Mouse (Mus musculus) liver, embryonic 13.5 days (tissue): ENCODE measurements around the gene Eef1akmt1. TPM values are rescaled to one million over a fixed set of nuclear protein-coding genes. Genes with fewer than 3 reads are reported as not detected.

ENCODE experiments used
- ATAC-seq: fragments of 200-750 bp; cut with Nextera tagmentation; 2 replicates; pipeline ENCODE4 v1.8.0; 2017; ENCODE audit warnings: low read depth, mild to moderate bottlenecking, moderate number of reproducible peaks, moderate library complexity
- DNase-seq: peaks from one replicate; pipeline ENCODE4 v3.0.0; 2022
- H3K27ac ChIP-seq: fragments of 300-500 bp; sonication (generic); 2 replicates; pipeline ENCODE4 v1.5.1; 2015; ENCODE audit warnings: moderate library complexity, mild to moderate bottlenecking, inconsistent platforms
- H3K27me3 ChIP-seq: fragments of 300-500 bp; sonication (generic); 2 replicates; pipeline ENCODE4 v1.6.1; 2015; ENCODE audit warnings: mild to moderate bottlenecking, inconsistent platforms
- H3K36me3 ChIP-seq: fragments of 300-500 bp; sonication (generic); 2 replicates; pipeline ENCODE4 v1.6.1; 2015; ENCODE audit warnings: mild to moderate bottlenecking, inconsistent platforms
- H3K4me1 ChIP-seq: fragments of 300-500 bp; sonication (generic); replicated peaks from 2 replicates; pipeline ENCODE4 v1.6.1; 2015; ENCODE audit warnings: inconsistent platforms
- H3K4me2 ChIP-seq: fragments of 300-500 bp; sonication (generic); 2 replicates; pipeline ENCODE4 v1.6.1; 2015; ENCODE audit warnings: inconsistent platforms, mild to moderate bottlenecking, moderate library complexity
- H3K4me3 ChIP-seq: fragments of 300-500 bp; sonication (generic); replicated peaks from 2 replicates; pipeline ENCODE4 v1.5.1; 2015; ENCODE audit warnings: mild to moderate bottlenecking, inconsistent platforms
- H3K9ac ChIP-seq: fragments of 300-500 bp; sonication (generic); 2 replicates; pipeline ENCODE4 v1.6.1; 2015; ENCODE audit warnings: mild to moderate bottlenecking, inconsistent platforms
- H3K9me3 ChIP-seq: fragments of 300-500 bp; sonication (generic); replicated peaks from 2 replicates; pipeline ENCODE4 v1.6.1; 2016; ENCODE audit warnings: inconsistent platforms
- WGBS: fragments of 180-500 bp; shearing (Covaris S2); methylation state at CpG from one replicate; pipeline ENCODE4 v1.1.7; 2015; ENCODE audit not compliant: insufficient replicate concordance; 5-methylcytosine and 5-hydroxymethylcytosine counted together
- polyA plus RNA-seq: library from polyadenylated mRNA; unstranded; fragments of >200 nt; fragmentation: Nextera tagmentation; extraction: Ambion mirVana; gene quantifications from 2 replicates; pipeline ENCODE4 v1.2.1, GENCODE M21; 2015

The Eef1akmt1 gene
- polyA plus RNA-seq, 1 experiment from 2014 or later: 52.6 TPM

DNA sequence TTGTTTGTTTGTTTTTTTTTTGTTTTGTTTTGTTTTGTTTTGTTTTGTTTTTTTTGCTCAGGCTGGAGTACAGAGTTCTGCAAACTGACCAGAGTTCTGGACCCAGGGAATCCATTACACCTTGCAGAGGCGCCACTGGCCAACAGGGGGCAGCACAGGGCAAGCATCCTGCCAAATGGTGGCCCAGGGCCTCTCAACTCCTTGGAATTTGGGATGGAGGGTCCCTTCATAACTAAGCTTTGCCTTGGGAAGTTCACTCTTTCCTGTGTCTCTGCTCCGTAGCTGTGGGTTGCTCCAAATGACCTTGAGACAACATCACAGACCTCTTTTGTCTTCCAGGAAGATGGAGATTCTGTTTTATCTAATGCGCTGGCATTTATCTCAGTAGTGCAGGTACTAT lies 38.2 kb downstream of the Eef1akmt1 start:
- peaks cover 25% of the 10 kb centered on the region; the same call in 1 of the 2 replicates for H3K27me3 ChIP-seq
- H3K27ac ChIP-seq: no peak overlapping the region
- no peak overlapping the region for H3K4me2 ChIP-seq
- no peaks in the 10 kb centered on the region for H3K9me3 ChIP-seq
- H3K4me1 ChIP-seq: peaks cover 18% of the 10 kb centered on the region
- ATAC-seq (no peak), DNase-seq (no peak)
- no peaks in the 10 kb centered on the region for H3K36me3 ChIP-seq
- H3K4me3 ChIP-seq: no peak overlapping the region
- H3K9ac ChIP-seq: no peak overlapping the region
- 36% methylated on average over 3 of the region's 3 CpGs for WGBS

DNA sequence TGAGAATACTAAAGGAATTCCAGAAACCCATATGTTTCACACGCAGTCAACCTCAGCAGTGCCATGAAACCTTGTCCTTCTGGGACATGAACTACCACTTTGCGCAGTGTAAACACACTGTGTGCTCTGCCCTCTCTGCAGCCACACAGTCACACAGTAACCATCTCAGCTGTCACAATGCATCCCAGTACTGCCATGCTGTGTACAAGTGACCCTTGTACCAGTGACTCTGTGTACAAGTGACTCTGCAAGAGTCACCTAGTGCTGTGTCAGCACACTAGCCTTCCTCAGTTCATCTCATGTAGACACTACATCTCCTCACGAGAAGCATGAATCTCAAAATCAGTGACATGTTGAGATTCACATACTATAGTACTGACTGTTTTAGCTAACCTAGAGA lies 38.8 kb downstream of the Eef1akmt1 start:
- whole genome bisulfite sequencing: 68% methylated on average over 3 of the region's 3 CpGs
- peaks cover 16% of the 10 kb centered on the region for H3K4me1 ChIP-seq
- H3K9me3 ChIP-seq: no peaks in the 10 kb centered on the region
- no peak overlapping the region for H3K9ac ChIP-seq
- no peaks in the 10 kb centered on the region for H3K36me3 ChIP-seq
- ATAC-seq (no peak), DNase-seq (no peak)
- no peak overlapping the region for H3K4me3 ChIP-seq
- H3K27me3 ChIP-seq: peaks cover 28% of the 10 kb centered on the region
- no peak overlapping the region for H3K27ac ChIP-seq
- H3K4me2 ChIP-seq: no peak overlapping the region

DNA sequence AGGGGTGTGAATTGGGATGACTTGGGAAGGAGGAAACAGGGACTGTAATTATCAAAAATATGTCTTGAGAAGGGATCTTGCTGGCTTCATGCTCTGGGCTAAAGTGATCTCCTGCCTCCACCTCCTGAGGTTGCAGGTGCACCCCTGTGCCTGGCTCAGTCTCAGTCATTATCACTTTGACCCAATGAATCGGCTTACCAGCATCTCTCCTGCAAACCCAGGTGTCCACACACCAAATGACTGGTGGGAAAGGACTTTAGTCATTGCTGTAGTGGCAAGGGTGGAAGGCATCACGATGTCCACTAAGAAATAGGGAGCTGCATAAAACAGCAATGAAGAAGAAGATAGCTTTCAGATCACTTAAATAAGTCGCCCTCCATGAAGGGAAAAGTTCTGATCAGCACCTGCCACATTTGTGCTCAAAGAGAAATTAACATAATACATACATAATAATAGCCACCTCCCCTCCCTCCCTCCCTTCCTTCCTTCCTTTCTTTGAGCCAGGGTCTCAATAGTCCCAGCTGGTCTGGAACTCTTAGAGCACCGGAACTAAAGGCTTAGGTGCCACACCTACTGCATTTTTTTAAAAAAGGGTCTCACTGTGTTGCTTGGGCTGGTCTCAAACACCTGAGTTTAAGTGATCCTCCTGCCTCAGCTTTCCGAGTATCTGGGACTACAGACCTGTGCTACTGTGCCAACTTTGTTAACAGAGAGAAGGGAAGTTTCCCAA lies 41.5 kb downstream of the Eef1akmt1 start:
- DNase-seq (no peak), ATAC-seq (no peak)
- H3K4me1 ChIP-seq: peaks cover 23% of the 10 kb centered on the region
- H3K27ac ChIP-seq: no peak overlapping the region
- WGBS: 49% methylated on average over 5 of the region's 5 CpGs
- no peak overlapping the region for H3K4me3 ChIP-seq
- no peaks in the 10 kb centered on the region for H3K9me3 ChIP-seq
- peaks cover 38% of the 10 kb centered on the region for H3K27me3 ChIP-seq
- H3K4me2 ChIP-seq: no peak overlapping the region
- no peaks in the 10 kb centered on the region for H3K36me3 ChIP-seq
- H3K9ac ChIP-seq: no peak overlapping the region

DNA sequence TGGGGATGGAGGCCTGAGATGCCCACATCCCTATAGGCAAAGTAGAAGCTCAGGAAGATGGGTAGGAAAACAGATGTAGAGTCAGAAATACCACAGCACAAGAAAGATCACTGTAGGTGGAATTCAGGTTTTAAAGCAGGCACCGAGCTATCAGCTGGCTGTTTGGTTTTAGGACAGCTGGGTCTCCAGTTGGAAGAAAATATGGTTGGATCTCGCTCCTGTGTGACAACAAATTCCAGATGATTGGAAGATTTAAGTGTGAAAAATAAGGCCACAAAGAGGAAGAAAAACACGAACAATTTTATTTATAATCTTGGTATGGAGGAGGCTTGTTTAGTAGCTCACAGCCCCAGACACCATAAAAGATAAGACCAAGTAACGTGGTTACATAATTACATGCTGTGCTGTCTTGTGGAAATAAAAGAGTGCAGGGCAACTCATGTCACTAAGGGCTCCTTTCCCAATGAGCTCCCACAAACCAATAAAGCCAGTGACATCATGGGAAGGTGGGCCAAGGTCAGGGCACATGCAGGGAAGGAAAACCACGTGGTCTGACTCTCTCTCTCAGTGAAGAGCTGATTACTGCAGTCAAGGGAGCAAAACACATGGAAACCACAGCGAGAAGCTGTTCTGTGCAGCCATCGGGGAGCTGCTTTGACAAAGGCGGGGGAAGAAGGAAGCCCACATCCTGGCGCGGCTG lies 42.2 kb downstream of the Eef1akmt1 start:
- ATAC-seq: no peak

DNA sequence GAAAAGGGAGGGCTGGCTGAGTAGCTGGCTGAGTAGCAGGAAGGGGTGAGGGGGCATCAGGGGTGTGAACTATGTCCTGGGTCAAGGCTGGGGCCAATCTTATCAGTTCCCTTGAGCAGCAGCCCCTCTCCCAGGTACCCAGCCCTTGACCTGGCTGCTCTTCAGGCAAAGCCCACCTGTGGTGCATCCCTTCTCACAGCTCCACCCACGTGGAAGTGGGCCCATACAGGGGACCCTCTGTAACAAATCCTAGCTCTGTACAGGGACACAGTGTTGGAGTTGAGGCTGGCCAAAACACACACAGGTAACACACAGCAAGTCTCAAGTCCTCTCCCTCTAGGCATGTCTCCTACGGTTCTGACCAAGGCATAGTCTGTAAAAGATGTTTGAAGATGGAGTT lies 43.8 kb downstream of the Eef1akmt1 start:
- no peak overlapping the region for H3K4me3 ChIP-seq
- H3K4me1 ChIP-seq: peaks cover 27% of the 10 kb centered on the region
- H3K27me3 ChIP-seq: peaks cover 49% of the 10 kb centered on the region
- DNase-seq: no peak
- 31% methylated on average over 2 of the region's 2 CpGs for WGBS
- no peak overlapping the region for H3K9ac ChIP-seq
- ATAC-seq: no peak
- no peak overlapping the region for H3K27ac ChIP-seq
- no peaks in the 10 kb centered on the region for H3K9me3 ChIP-seq
- no peaks in the 10 kb centered on the region for H3K36me3 ChIP-seq
- H3K4me2 ChIP-seq: no peak overlapping the region

More for the DNA sequence above, 42.2 kb downstream of the Eef1akmt1 start:
- Histone ChIP-seq H3K27ac (no peak overlapping the region), H3K36me3 (no peaks in the 10 kb centered on the region), H3K27me3 (peaks cover 38% of the 10 kb centered on the region), H3K9ac (no peak overlapping the region), H3K4me2 (no peak overlapping the region), H3K4me1 (peaks cover 27% of the 10 kb centered on the region), H3K4me3 (no peak overlapping the region), H3K9me3 (no peaks in the 10 kb centered on the region)
- no peak for DNase-seq
- 30% methylated on average over 10 of the region's 10 CpGs for WGBS

DNA sequence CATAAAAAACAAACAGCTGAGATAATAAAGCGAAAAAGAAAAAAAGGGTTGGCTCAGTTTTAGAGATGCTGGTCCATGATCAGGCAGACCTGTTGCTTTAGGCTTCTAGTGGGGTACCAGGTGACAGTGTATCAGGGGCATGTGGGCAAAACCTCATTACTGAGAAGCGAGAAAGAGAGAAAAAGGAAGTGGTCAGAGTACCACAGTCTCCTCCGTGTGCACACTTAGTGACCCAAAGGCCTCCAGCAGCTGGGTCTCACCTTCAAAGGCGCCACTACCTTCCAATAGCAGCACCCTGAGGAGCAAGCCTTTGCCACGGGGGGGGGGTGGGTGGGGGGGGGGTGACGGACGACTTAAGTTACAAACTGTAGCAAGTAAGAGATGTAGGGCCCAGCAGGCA lies 44.3 kb downstream of the Eef1akmt1 start:
- Histone ChIP-seq H3K4me3 (no peak overlapping the region), H3K4me2 (no peak overlapping the region), H3K4me1 (peaks cover 27% of the 10 kb centered on the region), H3K9me3 (no peaks in the 10 kb centered on the region), H3K36me3 (no peaks in the 10 kb centered on the region), H3K27me3 (peaks cover 54% of the 10 kb centered on the region), H3K27ac (no peak overlapping the region), H3K9ac (no peak overlapping the region)
- ATAC-seq (no peak), DNase-seq (no peak)
- 20% methylated on average over 7 of the region's 7 CpGs for WGBS

DNA sequence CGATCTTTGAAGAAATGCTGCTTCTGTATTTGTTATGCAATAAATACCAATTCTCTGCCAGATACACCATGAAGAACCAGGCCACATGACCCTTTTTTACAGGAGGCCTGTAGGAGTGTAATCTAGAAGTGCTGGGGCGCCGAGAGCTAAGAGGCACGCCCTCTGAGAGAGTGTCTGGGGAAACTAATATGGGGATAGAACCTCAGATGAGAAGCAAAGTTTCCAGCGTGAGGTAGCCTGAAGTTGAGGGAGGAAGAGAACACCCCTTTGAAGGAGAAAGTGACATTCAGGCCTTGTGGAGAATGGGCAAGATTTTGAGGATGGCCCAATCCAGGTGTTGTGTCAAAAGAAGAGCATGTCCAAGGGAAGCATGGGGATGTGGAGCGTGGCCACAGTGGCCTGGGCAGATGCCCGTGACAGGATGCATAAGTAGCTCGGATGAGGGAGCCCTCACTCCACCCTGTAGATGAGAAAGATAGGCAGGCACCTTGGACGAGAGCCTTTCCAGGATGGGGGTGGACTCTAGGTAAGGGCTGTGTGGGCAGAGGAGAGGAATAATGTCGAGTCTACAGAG lies 45.3 kb downstream of the Eef1akmt1 start:
- peaks cover 58% of the 10 kb centered on the region for H3K27me3 ChIP-seq
- H3K9ac ChIP-seq: no peak overlapping the region
- H3K36me3 ChIP-seq: no peaks in the 10 kb centered on the region
- H3K4me2 ChIP-seq: peak overlapping the region; percentile 83
- H3K4me3 ChIP-seq: peak overlapping the region; percentile 66; the same call in 1 of the 2 replicates
- H3K4me1 ChIP-seq: peaks cover 27% of the 10 kb centered on the region
- 35% methylated on average over 10 of the region's 10 CpGs for WGBS
- no peak overlapping the region for H3K27ac ChIP-seq
- no peaks in the 10 kb centered on the region for H3K9me3 ChIP-seq
- DNase-seq (no peak), ATAC-seq (peak; percentile 28; the same call in 1 of the 2 replicates)

DNA sequence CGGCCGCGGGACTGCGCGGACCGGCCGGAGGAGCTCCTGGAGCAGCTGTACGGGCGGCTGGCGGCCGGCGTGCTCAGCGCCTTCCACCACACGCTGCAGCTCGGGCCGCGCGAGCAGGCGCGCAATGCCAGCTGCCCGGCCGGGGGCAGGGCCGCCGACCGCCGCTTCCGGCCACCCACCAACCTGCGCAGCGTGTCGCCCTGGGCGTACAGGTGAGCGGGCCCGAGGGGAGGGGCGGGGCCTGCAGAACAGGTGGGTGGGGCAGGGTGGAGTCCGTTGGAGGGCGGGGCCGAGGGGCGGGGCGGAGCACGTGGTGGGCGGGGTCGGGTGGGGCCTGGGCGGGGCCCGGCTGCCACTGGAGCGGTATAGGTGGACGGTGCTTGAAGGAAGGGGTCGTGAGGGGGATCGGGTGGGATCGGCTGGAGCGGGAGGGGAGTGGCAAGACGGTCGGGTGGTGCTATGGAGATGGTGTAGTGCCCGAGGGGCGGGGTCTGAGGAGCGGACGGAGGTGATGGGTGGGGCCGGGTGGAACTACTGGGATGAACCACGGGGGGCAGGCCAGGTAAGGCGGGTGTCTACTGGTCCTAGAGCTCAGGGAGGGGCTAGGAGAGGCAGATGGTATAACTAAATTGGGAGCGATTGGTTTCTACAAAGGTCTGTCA lies 45.9 kb downstream of the Eef1akmt1 start:
- peak overlapping the region; percentile 49; the same call in 1 of the 2 replicates for H3K9ac ChIP-seq
- DNase-seq: peak; percentile 33
- no peak overlapping the region for H3K27ac ChIP-seq
- peaks cover 27% of the 10 kb centered on the region for H3K4me1 ChIP-seq
- no peaks in the 10 kb centered on the region for H3K36me3 ChIP-seq
- H3K27me3 ChIP-seq: peaks cover 58% of the 10 kb centered on the region
- peak overlapping the region; percentile 83 for H3K4me2 ChIP-seq
- no peaks in the 10 kb centered on the region for H3K9me3 ChIP-seq
- H3K4me3 ChIP-seq: peak overlapping the region; percentile 66
- under 1% methylated on average over 54 of the region's 60 CpGs for WGBS
- ATAC-seq: peak; percentile 58

DNA sequence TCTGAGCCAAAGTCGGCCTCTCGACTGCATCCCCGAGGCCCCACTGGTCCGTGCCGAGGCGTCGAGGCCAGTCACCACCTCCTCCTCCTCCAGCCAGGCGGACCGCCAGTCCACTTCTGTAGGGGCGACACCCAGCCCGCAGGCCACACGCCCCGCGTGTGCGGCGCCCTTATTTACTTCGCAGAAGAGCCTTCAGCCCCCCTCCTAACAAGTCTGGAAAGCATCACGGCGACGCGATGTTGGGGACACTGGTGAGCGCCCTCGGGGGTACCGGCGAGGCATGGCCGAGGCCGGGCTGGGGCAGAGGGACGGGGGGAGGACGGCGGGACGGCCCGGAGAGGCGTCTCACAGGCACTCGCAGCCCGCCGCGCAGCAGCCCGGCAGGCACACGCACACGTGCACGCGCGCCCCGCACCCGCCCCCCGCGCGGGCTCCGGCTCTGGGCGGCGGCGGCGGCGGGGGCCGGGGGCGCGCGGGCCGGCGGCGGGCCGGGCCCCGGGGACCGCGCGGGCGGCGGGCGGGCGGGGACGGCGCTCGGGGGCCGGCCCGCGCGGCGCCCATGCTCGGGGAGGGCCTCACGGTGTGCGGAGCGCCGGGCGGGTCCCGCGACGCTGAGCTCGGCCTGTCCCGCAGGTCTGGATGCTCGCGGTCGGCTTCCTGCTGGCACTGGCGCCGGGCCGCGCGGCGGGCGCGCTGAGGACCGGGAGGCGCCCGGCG lies 46.6 kb downstream of the Eef1akmt1 start, which contains the start of gene Il17d:
Gene Il17d, plus strand, starts transcription at position 107 of the 717 bp plus-strand sequence.
- Histone ChIP-seq H3K27me3 (peaks cover 58% of the 10 kb centered on the region), H3K9ac (peak within 1 kb of the TSS; percentile 49; the same call in 1 of the 2 replicates), H3K4me2 (peak within 1 kb of the TSS; percentile 83), H3K4me3 (peak within 1 kb of the TSS; percentile 66), H3K4me1 (peaks cover 26% of the 10 kb centered on the region), H3K36me3 (no peaks in the 10 kb centered on the region), H3K27ac (no peak within 1 kb of the TSS), H3K9me3 (no peaks in the 10 kb centered on the region)
- DNase-seq (no peak), ATAC-seq (peak; percentile 13)
- WGBS: 2% methylated on average over 56 of the region's 104 CpGs

DNA sequence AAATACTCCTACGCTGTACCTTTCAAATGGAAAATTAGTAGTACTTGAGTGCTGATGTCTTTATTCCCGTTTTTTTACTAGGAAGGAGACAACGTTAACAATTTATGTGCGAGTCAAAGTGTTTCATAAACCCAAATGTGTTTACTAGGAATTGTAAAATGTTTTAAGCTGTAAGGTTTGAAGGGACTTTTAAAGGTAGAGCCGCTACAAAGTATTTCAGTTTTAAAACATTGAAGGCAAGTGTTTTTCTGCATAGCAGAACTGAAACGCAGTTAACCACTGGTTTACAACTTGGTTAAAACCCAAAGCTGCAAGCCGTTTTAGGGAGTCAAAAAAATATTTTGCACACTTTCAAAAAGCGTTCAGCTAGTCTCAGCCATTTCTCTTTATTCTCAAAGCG lies 47.6 kb downstream of the Eef1akmt1 start:
- H3K4me1 ChIP-seq: peaks cover 15% of the 10 kb centered on the region
- ATAC-seq (no peak), DNase-seq (no peak)
- H3K4me2 ChIP-seq: no peak overlapping the region
- H3K27ac ChIP-seq: no peak overlapping the region
- 77% methylated on average over 9 of the region's 9 CpGs for WGBS
- no peaks in the 10 kb centered on the region for H3K9me3 ChIP-seq
- no peak overlapping the region for H3K4me3 ChIP-seq
- peaks cover 58% of the 10 kb centered on the region for H3K27me3 ChIP-seq
- no peaks in the 10 kb centered on the region for H3K36me3 ChIP-seq
- H3K9ac ChIP-seq: no peak overlapping the region
